Mouse (Mus musculus): Measurements from ENCODE around the gene Aco2.

Gene Aco2

GRCm38 (mm10) chr15:81917621-81918463, 45.7 kb downstream of the Aco2 start:
- DNase-seq (ENCODE audit: low read depth, low spot score), result peak; percentile 80

DNA sequence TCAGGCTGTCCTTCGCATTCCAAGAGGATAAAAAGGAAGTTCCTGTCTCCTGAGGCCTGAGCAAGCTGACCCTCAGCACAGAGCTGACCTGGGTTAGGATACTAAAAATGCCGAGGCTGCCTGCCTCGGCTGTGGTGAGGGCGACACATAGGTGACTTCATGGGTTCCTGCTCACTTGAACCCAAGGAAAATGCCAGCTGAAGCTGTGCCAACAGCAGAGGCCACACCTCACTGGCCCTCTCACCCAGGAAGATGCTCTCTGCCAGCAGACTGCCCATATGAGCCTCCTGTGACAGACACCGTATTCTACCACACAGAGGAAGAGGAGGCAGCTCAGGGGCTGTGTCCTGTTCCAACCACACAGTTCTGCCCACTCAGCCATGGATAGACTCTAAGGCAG, 47.0 kb downstream of the Aco2 start:
- no peak for DNase-seq (ENCODE audit: low read depth, low spot score)

GRCm38 (mm10) chr15:81920546-81921217, 48.6 kb downstream of the Aco2 start:
- no peak for DNase-seq (ENCODE audit: low read depth, low spot score)

DNA sequence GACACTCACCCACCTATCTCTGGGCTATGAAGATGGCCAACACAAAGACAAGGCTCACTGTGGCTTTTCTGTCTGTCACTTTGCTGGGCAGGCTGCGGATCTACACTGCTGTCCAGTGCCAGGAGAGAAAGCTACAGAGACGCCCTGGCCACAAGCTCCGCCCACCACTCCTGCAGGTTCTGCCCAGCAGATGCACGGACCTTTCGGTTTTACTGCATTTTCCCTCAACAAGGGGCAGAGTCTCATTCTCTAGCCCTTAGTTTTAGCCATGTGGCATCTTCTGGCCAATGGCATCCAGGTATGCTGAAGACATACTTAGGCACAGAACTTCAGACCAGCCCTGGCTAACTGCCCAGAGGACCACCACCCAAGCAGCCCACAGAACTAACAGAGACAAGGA, 49.1 kb downstream of the Aco2 start:
- DNase-seq (ENCODE audit: low read depth, low spot score), result no peak

DNA sequence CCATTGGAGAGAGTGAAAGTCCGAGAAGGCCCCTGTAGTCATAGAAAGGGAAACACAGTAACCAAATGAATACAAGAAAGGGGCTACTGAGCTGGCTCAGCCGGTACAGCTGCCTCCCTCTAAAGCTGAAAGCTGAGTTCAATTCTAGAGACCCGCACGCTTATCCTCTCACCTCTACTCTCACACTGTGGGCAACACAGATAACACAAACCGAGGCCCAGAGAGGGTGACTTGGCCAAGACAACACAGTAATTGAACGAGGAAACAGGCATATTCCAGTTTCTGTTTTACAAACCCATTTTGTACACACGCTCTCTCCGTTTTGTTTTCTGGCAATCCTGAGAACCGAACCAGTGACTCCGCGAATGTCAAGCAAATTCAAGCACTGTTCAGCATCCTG, 52.8 kb downstream of the Aco2 start:
- no peak for DNase-seq (ENCODE audit: low read depth, low spot score)

DNA sequence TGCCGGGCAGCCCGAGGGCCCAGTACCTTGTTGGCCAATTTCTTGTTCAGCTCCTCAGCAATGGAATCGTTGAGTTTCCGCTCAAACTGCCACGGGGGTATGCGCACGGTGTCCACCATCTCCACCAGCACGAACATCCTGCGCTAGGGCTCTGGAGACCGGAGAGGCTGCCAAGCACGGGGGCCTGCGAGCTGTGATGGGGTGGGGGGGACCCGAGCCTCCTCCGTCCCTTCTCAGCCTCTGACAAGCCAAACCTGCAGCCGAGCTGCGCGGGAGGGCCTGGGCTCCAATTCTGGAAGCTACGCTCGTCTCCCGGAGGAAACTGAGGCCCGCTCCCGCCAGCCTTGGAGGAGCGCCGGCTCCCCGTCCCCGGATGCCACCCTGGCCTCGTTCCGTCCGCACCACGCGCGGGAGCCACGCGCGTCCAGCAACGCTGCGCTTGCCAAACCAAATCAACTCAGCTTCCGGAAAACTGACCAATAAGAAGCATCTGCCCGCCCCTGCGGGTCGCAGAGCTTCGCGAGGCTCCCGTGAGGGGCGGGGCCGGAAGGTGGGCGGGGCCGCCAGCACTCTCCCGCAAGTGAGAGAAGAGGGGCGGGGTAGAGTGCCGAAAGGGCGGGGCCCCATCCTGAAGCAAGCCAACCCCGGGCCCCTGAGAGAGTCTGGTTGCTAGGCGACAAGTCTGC, 53.8 kb downstream of the Aco2 start, which contains the start of gene Polr3h:
TSS of gene Polr3h (minus strand) at position 481 of the 686 bp plus-strand sequence.
- DNase-seq (ENCODE audit: low read depth, low spot score), result peak; percentile 95

DNA sequence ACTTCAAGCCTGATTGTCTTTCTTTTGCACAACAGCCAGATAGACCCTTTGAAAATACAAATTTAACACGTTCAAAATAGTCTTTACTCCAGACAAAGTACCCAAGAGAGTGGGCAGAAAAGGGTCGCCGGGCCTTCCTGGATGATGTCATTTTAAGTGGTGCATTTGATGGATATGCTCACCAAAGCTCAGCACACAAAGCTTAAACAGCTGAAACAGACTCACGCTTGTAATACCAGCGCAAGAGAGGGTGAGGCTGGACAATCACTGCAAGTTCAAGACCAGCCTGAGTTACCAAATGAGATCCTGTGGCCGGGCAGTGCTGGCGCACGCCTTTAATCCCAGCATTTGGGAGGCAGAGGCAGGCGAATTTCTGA, 54.3 kb downstream of the Aco2 start:
- no peak for DNase-seq (ENCODE audit: low read depth, low spot score)

DNA sequence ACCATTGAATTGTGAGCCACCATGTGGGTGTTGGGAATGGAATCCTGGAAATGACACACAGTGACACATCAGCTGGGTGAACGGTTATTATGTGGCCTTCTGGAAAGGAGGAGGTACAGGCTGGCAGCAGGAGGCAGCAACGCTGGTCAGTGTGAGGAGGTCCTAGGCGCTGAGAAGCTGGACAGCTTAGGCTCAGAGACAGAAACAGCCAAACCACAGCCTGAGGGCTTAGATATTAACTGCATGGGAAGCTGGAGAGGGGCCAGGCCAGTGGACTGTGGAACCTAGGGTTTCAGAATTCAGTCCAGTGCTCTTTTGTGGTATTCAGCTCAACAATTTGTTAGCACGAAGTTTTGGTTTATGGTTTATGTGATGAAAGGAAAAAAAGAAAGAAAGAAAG, 55.6 kb downstream of the Aco2 start:
- DNase-seq (ENCODE audit: low read depth, low spot score), result no peak

DNA sequence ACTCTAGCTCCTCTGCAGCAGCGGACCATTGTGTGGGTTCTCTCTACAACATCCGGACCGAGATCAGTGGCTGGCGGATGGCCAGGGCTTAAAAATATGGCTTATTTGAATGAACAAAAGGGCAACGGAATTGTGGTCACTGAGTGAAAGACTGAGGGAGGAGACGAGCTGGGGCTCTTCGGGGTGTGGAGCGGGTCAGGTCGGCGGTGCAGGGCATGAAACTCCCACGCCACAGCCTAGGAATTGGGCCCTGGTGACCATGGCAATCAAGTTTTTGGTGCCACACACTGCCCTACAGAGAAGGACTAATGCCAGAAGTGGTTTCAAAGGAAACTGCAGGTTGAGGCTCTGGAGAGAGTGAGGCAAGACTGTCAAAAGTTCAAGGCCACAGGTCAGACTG, 56.2 kb downstream of the Aco2 start:
- DNase-seq (ENCODE audit: low read depth, low spot score), result no peak

GRCm38 (mm10) chr15:81932951-81933470, 60.9 kb downstream of the Aco2 start:
- DNase-seq (ENCODE audit: low read depth, low spot score), result no peak

DNA sequence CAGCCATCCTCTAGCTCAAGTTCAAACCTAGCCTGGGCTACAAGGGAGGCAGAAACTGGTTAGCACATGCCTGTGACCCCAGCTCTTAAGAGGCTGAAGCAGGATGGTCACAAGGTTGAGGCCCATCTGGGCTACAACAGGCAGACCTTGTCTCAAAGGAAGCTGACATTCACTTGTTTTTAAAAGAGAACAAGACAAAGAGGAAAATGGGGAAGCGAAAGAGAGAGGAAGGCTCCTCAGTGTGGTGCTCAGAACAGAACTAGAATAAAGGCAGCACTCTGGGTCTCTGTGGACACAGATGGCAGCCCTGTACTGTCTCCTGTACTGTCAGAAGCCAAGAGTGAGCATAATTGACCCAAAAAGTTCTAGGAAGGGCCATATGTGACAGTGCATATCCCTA, 61.9 kb downstream of the Aco2 start:
- no peak for DNase-seq (ENCODE audit: low read depth, low spot score)

GRCm38 (mm10) chr15:81935869-81936637, 63.9 kb downstream of the Aco2 start:
- DNase-seq (ENCODE audit: low read depth, low spot score), result no peak

DNA sequence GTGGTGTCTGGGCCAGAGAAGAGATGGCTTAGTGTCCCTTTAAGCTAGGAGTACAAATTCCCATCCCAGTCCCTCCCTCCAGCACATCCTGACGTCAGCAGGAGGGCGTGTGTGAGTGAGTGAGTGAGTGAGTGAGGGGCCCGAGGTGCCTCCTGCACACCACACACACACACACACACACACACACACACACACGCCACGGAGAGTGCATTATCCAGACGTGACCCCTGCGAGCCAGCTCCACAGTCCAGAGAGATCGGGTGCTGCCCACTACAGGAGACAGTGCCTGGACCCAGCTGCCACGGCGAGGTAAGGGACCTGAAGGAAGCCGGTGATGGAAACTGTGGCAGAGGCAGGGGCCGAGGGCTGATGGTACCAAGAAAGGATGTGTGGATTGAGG, 64.6 kb downstream of the Aco2 start, which contains the start of gene Csdc2:
TSS of gene Csdc2 (plus strand) at position 81 of the 400 bp plus-strand sequence.
- peak; percentile 41 for DNase-seq (ENCODE audit: low read depth, low spot score)

DNA sequence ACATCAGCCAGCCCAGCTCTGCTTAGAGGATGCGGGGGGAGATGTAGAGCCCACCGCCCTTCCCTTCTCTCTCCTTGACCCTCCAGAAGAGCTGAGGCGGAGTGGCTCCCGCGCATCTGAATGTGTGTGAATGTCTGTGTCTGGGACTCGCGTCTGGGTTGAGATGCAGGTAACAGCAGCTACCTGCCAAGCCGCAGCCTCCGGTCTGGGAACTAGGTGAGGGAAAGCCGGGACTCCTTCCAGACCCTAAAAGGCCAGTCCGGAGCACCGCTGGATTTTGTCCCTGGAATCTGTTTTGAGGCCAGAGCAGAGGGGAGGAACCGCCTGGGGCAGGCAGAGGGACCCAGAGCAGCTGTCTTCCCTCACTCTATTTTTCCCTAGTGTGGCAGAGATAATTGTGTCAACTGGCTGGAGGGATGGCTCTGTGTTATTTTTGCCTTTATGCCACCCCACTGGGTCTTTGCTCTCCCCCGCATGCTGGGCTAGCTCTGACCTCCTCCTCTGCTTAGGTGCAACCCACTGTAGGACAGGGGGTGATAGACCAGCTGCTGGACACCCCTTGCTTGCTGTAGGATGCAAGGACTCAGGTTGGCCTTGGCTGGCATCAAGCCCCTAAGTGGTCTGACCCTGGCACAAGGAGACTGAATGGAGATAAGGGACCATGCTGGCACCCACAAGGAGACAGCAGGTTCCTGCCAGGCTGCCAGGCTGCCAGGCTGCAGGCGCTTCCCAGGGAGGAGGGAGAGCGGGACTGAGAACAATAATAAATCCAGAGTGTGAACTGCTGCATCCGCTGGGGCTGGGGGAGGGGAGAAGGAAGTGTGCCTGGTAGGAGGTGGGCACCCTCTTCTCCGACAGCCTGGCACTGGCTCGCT, 65.2 kb downstream of the Aco2 start:
- no peak for DNase-seq (ENCODE audit: low read depth, low spot score)

DNA sequence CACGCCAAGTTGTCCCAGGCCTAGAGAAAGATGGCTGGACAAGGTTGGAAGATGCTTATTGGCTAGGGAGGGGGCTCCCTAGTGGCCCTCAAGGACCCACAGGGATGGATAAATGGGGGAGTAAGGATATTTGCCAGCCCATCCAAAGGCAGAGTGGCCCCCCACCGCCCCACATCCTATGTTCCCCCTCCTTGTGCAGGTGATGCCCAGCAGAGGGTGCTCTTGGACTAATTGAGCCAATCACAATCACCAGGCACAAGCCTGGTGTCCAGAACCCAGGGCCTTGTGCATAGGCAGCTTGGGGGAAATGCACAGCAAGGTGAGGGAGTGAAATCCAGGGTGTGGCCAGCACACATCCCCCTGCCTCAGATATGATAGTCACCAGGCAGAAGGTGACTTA, 66.1 kb downstream of the Aco2 start:
- peak; percentile 63 for DNase-seq (ENCODE audit: low read depth, low spot score)

- no peak for DNase-seq (ENCODE audit: low read depth, low spot score)
Measured at GRCm38 (mm10) chr15:81939157-81939715, 67.1 kb downstream of the Aco2 start.

DNA sequence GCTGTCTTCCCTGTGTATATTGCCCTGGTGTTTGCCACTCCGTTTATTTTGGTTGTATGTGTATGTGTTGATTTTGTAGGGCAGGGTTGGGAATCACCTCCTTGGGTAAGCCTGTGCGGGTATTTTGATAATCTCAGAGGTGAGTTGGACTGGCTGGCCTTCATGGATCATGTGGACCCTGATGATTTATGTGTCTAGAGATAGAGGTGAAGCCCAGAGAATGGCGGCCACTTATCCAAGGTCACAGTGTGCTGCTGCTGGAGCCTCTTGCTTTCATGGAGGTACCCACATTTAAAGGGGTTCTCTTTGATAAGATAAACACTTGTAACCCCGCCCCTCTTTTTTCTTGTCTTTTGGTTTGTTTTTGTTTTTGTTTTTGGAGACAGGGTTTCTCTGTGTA, 67.7 kb downstream of the Aco2 start:
- no peak for DNase-seq (ENCODE audit: low read depth, low spot score)

DNA sequence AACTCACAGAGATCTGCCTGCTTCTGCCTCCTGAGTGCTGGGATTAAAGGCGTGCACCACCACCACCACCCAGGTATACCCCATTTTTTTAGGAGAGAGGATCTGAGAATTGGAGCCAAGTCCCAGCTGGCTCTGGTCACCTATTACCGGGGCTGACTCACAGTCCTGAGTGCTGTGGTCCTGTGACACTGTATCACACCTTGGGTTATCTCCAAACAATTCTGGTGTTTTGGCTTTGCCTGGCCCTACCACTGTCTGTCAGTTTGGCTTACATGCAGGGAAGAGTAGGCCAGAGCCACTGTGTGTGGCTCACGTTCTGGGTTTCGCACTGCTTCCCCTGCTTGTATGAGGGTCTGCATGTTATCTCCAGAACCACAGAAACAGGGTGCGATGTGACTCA, 68.1 kb downstream of the Aco2 start:
- DNase-seq (ENCODE audit: low read depth, low spot score), result no peak

GRCm38 (mm10) chr15:81941010-81941409, 68.9 kb downstream of the Aco2 start:
- peak; percentile 44 for DNase-seq (ENCODE audit: low read depth, low spot score)

DNA sequence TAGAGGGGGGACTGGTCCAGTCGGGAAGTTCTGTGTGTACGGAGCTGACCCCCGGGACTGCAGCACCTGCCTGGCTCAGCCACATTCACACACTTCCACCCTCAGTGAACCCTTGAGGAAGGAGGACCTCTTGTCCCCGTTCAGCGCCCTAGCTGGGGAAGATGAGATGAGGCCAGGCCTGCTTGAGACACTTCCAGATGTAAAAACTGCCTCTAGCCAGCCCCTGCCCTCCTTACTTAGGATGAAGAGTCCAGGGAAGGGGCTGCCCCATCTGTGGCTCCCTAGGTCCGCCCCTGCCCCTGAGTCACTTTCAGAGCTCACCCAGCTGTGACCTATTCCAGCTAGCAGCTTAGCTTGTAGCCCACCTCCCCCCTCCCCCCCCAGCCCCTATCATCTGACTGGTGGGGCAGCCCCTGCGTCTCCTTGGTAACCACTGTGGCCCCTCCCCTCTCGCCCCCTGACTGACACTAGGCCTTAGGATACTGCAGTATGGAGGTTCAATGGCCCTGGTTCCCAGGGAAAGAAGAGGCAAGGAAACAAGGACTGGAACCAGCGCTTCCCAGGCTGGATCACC, 71.2 kb downstream of the Aco2 start:
- DNase-seq (ENCODE audit: low read depth, low spot score), result no peak

Data from ES-CJ7 (cell line).